Mouse (Mus musculus) kidney, embryonic 15.5 days (tissue): ENCODE results near the gene Trim2. TPM values are rescaled to one million over a fixed set of nuclear protein-coding genes. Genes with fewer than 3 reads are reported as not detected.

ENCODE experiments used
- ATAC-seq: fragments of 200-750 bp; cut with Nextera tagmentation; replicated peaks from 2 replicates; pipeline ENCODE4 v1.8.0; 2017; ENCODE audit warnings: moderate TSS enrichment; ENCODE audit not compliant: low FRiP score
- H3K27ac ChIP-seq: fragments of 300-500 bp; sonication (generic); 2 replicates; pipeline ENCODE4 v1.5.1; 2015; ENCODE audit warnings: mild to moderate bottlenecking, inconsistent platforms
- H3K27me3 ChIP-seq: fragments of 300-500 bp; sonication (generic); 2 replicates; pipeline ENCODE4 v1.6.1; 2015; ENCODE audit warnings: inconsistent platforms
- H3K36me3 ChIP-seq: fragments of 300-500 bp; sonication (generic); 2 replicates; pipeline ENCODE4 v1.6.1; 2015; ENCODE audit warnings: inconsistent platforms
- H3K4me1 ChIP-seq: fragments of 300-500 bp; sonication (generic); 2 replicates; pipeline ENCODE4 v1.6.1; 2015; ENCODE audit warnings: inconsistent platforms
- H3K4me2 ChIP-seq: fragments of 300-500 bp; sonication (generic); 2 replicates; pipeline ENCODE4 v1.6.1; 2015; ENCODE audit warnings: moderate library complexity, mild to moderate bottlenecking, inconsistent platforms
- H3K4me3 ChIP-seq: fragments of 300-500 bp; sonication (generic); replicated peaks from 2 replicates; pipeline ENCODE4 v1.5.1; 2015; ENCODE audit warnings: mild to moderate bottlenecking, inconsistent platforms
- H3K9ac ChIP-seq: fragments of 300-500 bp; sonication (generic); 2 replicates; pipeline ENCODE4 v1.6.1; 2015; ENCODE audit warnings: mild to moderate bottlenecking, inconsistent platforms
- H3K9me3 ChIP-seq: fragments of 300-500 bp; sonication (generic); replicated peaks from 2 replicates; pipeline ENCODE4 v1.6.1; 2016; ENCODE audit warnings: inconsistent platforms
- WGBS: fragments of 180-500 bp; shearing (Covaris S2); methylation state at CpG from one replicate; pipeline ENCODE4 v1.1.7; 2015; ENCODE audit warnings: mixed read lengths; 5-methylcytosine and 5-hydroxymethylcytosine counted together
- polyA plus RNA-seq: library from polyadenylated mRNA; unstranded; fragments of >200 nt; fragmentation: Nextera tagmentation; extraction: Ambion mirVana; gene quantifications from 2 replicates; pipeline ENCODE4 v1.2.1, GENCODE M21; 2015

The Trim2 gene
- polyA plus RNA-seq, 1 experiment from 2014 or later, result 27.8 TPM

DNA sequence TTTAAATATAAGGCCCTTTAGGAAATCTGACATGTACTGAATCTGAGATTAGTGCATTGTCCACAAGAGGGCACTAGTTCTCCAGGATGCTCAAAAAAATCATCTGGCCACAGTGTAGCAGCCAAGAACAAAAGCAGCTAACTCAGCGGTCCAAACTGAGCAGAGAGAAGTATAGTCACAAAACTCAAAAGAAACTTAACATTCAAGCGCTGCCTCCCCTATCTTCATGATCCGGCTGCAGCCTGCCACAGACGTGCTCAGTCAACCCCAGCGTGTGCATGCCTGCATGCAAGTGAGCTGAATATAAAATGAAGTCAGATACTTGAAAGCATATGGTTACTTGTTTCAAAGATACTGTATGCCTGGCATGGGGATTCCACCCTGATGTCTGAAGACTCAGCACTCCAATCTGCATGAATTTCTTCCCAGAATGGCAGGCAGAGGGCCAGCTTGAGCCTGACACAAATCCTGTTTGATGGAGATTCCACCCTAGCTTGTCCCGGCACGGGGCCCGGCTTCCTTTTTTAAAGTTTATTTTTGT, 8.0 kb upstream of the Trim2 start:
- H3K27me3 ChIP-seq, result 0 out of 2 replicates have a peak, but pooled peaks cover 3% of the 10 kb centered on the region
- H3K27ac ChIP-seq, result peak overlapping the region; percentile 28
- peak; percentile 53; the same call in 1 of the 2 replicates for ATAC-seq
- no peaks in the 10 kb centered on the region for H3K9me3 ChIP-seq
- no peak overlapping the region for H3K9ac ChIP-seq
- H3K4me2 ChIP-seq, result peak overlapping the region; percentile 37; the same call in 1 of the 2 replicates
- H3K36me3 ChIP-seq, result no peaks in the 10 kb centered on the region
- 0 out of 2 replicates have a peak, but pooled peaks cover 6% of the 10 kb centered on the region for H3K4me1 ChIP-seq
- no peak overlapping the region for H3K4me3 ChIP-seq
- 41% methylated on average over 8 of the region's 8 CpGs for WGBS

DNA sequence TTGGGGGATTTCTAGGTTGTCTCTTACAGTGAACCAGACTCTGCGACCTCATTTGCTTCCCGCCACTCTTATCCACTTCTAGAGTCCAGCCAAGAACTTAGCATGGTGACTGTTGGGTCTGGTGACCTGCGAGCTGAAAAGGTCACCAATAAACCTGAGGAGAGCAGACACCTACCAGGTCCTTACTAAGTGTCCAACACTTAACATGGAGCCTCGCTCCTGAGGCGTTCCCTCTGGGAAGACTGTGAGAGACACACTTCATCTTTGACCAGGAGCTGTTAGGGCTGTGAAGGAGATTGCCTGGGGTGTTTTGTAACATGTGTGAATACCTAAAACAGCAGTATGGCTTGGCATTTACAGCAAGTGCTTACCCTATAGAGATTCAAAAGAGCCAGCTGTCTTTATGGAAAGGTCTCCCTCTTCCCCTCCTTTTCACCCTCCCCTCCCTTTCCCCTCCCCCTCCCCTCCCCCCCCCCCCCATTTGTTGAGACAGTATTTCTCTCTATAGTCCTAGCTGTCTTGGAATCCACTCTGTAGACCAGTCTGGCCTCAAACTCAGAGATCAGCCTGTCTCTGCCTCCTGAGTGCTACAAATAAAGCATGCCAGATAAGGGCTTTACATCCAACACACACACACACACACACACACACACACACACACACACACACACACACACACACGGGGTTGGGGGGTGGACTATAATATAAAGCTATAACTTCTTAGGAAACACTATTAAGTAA, 7.3 kb upstream of the Trim2 start:
- H3K27ac ChIP-seq, result no peak overlapping the region
- H3K4me2 ChIP-seq, result no peak overlapping the region
- ATAC-seq, result peak; percentile 11; the same call in 1 of the 2 replicates
- H3K9ac ChIP-seq, result no peak overlapping the region
- H3K27me3 ChIP-seq, result 0 out of 2 replicates have a peak, but pooled peaks cover 3% of the 10 kb centered on the region
- H3K4me1 ChIP-seq, result 0 out of 2 replicates have a peak, but pooled peaks cover 6% of the 10 kb centered on the region
- H3K4me3 ChIP-seq, result no peak overlapping the region
- 79% methylated on average over 6 of the region's 6 CpGs for whole genome bisulfite sequencing
- no peaks in the 10 kb centered on the region for H3K9me3 ChIP-seq
- H3K36me3 ChIP-seq, result no peaks in the 10 kb centered on the region

DNA sequence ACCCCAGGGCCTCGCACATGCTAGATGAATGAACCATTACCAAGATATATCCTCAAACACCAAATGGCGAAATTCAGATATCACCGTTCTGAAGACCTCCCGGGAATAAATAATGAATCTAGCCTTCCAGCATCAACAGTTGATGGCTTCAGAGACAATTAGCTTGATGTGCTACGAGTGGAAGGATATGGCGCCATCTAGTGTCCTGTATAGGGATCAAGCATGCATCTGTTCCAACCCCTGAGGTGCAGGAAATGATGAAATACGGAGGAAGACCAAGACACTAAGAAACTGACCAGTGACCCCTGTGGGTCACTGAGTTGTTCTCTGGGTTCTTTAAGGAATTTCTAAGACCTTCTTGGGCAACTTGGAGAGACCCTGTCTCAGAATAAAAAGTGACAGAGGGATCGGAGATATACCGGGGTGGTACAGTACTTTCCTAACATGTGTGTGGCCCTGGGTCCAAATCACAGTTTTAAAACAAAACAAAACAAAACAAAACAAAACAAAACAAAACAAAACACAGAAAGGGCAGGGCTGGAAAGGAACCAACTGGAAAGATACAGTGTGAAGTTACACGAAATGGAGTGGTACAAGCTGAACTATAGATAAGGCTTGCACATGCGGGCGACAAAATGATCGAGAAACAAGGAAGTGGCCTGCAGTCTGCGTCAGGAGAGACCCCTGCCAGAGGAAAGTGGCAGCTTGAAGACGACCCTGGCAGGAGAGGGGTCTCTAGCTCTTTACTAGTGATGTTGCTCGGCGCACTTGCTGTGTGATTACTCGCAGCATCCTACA, 6.5 kb upstream of the Trim2 start:
- Histone ChIP-seq H3K36me3 (no peaks in the 10 kb centered on the region), H3K4me3 (no peak overlapping the region), H3K9ac (no peak overlapping the region), H3K27me3 (0 out of 2 replicates have a peak, but pooled peaks cover 3% of the 10 kb centered on the region), H3K27ac (no peak overlapping the region), H3K4me1 (0 out of 2 replicates have a peak, but pooled peaks cover 6% of the 10 kb centered on the region), H3K9me3 (no peaks in the 10 kb centered on the region), H3K4me2 (no peak overlapping the region)
- no peak; the same call in 1 of the 2 replicates for ATAC-seq
- WGBS, result 51% methylated on average over 18 of the region's 18 CpGs

DNA sequence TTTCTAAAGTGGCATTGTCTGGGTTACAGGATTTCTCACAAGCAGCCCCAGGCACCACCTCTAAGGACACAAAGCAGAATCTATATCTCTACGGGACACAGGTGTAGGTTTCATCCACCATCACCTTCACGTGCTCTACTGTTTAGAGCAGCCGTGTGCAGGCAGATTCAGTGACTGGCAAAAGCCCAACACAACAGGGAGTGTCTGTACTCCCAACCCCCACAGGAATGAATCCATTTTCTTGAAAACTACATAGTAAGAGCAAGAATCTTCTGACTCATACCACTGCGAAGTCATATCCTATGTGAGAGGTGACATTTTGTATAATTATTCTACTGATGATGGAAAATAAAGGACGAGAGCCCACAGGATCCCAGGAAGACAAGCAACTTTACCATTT, 5.6 kb upstream of the Trim2 start:
- no peak for ATAC-seq
- no peak overlapping the region for H3K4me2 ChIP-seq
- WGBS, result 80% methylated on average over 5 of the region's 5 CpGs
- H3K27me3 ChIP-seq, result 0 out of 2 replicates have a peak, but pooled peaks cover 8% of the 10 kb centered on the region
- H3K36me3 ChIP-seq, result no peaks in the 10 kb centered on the region
- no peak overlapping the region for H3K27ac ChIP-seq
- no peak overlapping the region for H3K4me3 ChIP-seq
- 0 out of 2 replicates have a peak, but pooled peaks cover 6% of the 10 kb centered on the region for H3K4me1 ChIP-seq
- H3K9me3 ChIP-seq, result no peaks in the 10 kb centered on the region
- H3K9ac ChIP-seq, result no peak overlapping the region

DNA sequence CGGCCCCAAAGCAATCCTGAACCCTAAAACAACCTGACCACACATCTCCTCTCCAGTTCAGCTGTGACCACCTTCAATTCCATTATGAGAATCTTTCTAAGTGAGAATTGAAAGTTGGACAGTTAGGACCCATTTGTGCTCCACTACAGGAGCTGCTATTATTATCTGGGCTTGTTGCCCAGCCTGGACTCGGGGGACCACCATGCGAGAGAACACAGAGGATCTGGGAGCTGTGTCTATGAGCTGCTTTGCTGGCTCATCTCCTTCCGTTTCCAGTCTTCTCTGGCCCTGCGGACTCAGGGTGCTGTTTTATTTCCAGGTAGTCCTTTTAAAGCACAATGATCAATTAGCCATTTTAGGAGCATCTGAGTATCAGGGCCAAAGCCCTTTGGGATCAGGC, 839 bp upstream of the Trim2 start:
- Histone ChIP-seq H3K4me3 (no peak overlapping the region), H3K4me1 (peaks cover 20% of the 10 kb centered on the region), H3K27me3 (peaks cover 45% of the 10 kb centered on the region), H3K4me2 (no peak overlapping the region), H3K36me3 (no peaks in the 10 kb centered on the region), H3K9me3 (no peaks in the 10 kb centered on the region), H3K9ac (no peak overlapping the region), H3K27ac (no peak overlapping the region)
- ATAC-seq, result no peak
- WGBS, result 79% methylated on average over 5 of the region's 5 CpGs

DNA sequence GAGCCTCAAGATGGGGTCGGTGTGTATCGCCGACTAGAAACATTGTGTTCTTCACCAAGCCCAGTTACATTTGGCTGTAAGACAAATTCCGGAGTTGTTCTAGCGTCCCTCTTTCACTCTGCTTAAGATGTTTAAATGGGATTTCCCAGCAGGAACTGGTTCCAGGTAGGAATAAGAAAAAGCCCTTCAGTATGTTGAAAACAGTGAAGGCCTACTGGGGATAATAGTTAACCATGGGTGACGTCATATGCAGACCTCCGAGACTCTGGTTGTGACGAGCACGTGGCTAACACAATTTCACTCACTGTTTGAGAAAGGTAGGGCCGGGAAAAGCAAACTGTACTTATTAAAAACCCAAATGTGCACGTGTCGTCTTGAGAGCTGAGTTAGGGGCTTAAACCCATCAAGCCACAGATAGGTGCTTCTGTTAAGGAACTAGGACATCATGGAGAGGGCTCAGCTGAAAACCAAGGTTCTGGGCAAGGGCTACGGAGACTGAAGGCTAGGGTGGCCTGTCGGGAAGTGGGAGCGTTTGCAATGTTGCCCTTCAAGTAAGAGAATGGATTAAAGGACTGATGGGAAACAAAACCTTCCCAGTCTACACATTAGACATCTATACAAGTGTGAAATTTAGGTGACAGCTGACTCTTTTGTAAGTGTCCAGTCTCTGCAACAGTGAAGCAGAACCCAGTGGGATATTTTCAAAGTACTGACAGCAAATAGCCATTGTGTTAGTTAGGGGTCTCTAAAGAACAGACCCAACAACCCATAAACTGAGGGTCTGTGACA, 761 bp downstream of the Trim2 start:
- 52% methylated on average over 15 of the region's 15 CpGs for WGBS

DNA sequence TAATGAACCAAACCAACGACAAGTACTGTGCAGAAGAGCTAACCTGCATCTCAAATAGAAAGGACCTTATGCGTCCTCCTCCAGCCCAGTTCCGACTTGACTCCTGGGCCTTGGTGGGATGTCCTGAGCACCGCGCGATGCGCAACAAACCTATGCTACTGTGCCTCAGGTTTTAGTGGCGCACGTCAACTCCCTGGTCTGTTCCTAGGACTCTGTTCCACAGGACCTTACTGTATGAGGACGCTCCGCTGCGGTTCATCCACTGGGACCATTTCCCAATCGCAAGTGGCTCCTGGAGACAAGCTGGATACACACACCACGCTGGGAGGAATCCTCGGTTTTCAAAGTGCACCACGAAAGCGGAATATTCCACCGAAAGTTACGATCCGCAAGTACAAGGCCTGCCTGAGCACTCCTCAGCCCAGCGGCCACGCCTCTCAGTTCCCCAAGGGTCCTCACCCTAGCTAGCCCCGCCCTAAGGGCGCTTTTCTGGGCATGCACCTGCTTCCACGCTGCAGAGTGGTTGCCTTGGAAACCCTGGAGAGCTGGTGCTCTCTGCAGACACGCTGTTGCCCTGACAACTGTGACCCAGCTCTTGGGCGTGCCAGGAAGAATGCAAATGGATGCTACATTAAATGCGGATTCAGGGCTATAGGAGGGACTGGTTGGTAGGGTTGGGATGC, 1.5 kb downstream of the Trim2 start:
- H3K4me3 ChIP-seq, result peak overlapping the region; percentile 44
- H3K9ac ChIP-seq, result no peak overlapping the region
- H3K4me1 ChIP-seq, result peaks cover 20% of the 10 kb centered on the region
- H3K4me2 ChIP-seq, result peak overlapping the region; percentile 79
- peak; percentile 89 for ATAC-seq
- no peaks in the 10 kb centered on the region for H3K9me3 ChIP-seq
- no peaks in the 10 kb centered on the region for H3K36me3 ChIP-seq
- WGBS, result 2% methylated on average over 28 of the region's 28 CpGs
- H3K27me3 ChIP-seq, result peaks cover 42% of the 10 kb centered on the region
- no peak overlapping the region for H3K27ac ChIP-seq

More for the DNA sequence above, 761 bp downstream of the Trim2 start:
- Histone ChIP-seq H3K36me3 (no peaks in the 10 kb centered on the region), H3K4me1 (peaks cover 20% of the 10 kb centered on the region), H3K9me3 (no peaks in the 10 kb centered on the region), H3K4me2 (peak overlapping the region; percentile 79), H3K27me3 (peaks cover 42% of the 10 kb centered on the region), H3K9ac (no peak overlapping the region), H3K4me3 (peak overlapping the region; percentile 44), H3K27ac (no peak overlapping the region)
- no peak for ATAC-seq

DNA sequence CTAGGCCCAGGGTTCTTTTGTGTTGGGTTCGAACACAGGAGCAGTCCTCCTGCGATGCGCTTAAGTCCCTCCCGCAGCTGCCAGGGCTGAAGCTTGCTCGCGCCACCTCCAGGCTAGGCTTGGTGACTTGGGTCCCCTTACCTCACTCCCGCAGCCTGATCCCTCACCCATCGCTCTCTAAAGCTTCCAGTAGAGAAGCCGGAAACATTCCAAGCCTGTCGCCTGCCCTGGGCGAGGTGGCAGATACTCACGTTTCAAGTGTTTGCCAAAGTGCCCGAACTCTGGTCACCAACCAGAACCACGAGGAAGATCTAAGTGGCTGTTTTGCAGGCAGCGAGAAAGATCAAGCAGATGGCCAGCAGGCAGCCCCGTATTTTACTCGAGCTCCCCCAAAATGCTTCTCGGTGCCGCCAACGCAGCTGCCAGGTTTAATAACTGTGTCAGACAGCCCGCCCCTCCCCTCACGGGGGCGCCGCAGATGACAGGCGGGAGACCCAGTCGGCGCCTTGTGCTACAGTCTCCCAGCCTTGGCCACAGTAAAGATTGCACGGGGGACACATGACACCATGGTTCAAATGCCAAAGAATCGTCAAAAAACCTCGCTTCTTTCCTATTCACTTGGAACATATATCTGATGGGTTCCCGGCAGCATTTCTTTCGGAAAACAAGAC, 2.2 kb downstream of the Trim2 start:
- peak; percentile 59 for ATAC-seq

DNA sequence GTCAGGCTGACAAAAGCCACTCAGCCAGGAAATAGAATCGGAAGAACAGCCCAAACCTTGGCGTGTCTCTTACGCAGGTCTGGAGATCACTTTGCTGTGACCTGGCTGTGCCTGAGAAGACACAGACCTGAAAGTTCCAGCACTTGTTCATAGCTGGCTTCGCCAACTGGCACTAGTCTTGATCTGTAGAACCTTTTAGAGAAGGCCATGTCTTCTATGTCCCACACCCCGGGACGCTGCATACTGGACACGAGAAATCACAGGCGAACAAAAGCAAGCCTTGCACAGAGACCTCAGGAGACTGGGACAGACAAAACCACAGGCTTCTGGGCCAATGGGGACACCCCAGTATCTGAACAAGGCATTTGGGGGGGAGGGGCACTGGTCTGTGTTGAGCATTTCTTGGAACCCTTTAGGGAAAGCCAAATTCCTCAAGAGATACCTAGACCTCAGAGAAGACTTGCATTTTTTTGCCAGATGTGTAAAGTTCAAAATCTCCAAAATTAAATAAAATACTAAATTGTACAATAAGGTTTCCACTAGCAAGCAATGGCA, 3.2 kb downstream of the Trim2 start:
- no peaks in the 10 kb centered on the region for H3K36me3 ChIP-seq
- no peaks in the 10 kb centered on the region for H3K9me3 ChIP-seq
- ATAC-seq, result no peak
- no peak overlapping the region for H3K4me3 ChIP-seq
- H3K9ac ChIP-seq, result no peak overlapping the region
- 77% methylated on average over 8 of the region's 8 CpGs for WGBS
- peak overlapping the region; percentile 79; the same call in 1 of the 2 replicates for H3K4me2 ChIP-seq
- H3K27ac ChIP-seq, result no peak overlapping the region
- peaks cover 20% of the 10 kb centered on the region for H3K4me1 ChIP-seq
- peaks cover 42% of the 10 kb centered on the region for H3K27me3 ChIP-seq

More for the DNA sequence above, 2.2 kb downstream of the Trim2 start:
- Histone ChIP-seq H3K9ac (peak overlapping the region; percentile 15; the same call in 1 of the 2 replicates), H3K9me3 (no peaks in the 10 kb centered on the region), H3K27ac (no peak overlapping the region), H3K4me1 (peaks cover 20% of the 10 kb centered on the region), H3K4me3 (peak overlapping the region; percentile 44), H3K36me3 (no peaks in the 10 kb centered on the region), H3K27me3 (peaks cover 42% of the 10 kb centered on the region), H3K4me2 (peak overlapping the region; percentile 79)
- WGBS, result under 1% methylated on average over 32 of the region's 32 CpGs

DNA sequence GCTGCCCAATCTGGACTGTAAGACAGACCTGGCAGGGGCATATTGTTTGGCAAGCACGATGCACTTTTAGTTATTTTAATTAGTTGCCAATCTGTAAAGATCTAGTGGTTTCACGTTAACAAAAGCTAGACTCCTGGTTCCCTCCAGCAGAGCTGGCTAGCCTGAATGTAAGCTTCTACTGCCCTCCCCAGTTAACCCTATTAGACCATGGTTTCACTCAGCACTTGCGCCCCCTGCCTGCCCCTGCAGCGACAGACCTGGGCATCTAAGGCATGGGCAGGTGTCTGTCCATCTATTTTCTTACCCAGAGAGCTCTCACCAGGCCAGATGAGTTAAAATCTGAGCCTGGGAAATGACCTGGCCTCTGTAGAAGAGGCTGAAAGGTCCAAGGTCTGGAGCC, 4.4 kb downstream of the Trim2 start:
- H3K4me2 ChIP-seq, result no peak overlapping the region
- WGBS, result 13% methylated on average over 4 of the region's 4 CpGs
- peaks cover 20% of the 10 kb centered on the region for H3K4me1 ChIP-seq
- peaks cover 36% of the 10 kb centered on the region for H3K27me3 ChIP-seq
- H3K27ac ChIP-seq, result no peak overlapping the region
- no peak overlapping the region for H3K9ac ChIP-seq
- H3K36me3 ChIP-seq, result no peaks in the 10 kb centered on the region
- no peaks in the 10 kb centered on the region for H3K9me3 ChIP-seq
- ATAC-seq, result peak; percentile 60; the same call in 1 of the 2 replicates
- no peak overlapping the region for H3K4me3 ChIP-seq
